Mouse (Mus musculus) T-helper 17 cell (primary cell): ENCODE data around the gene Nufip2.

Experiments
- in situ Hi-C, 2 experiments: fragments of 300-600 bp; cut with MboI, MseI; formaldehyde crosslinking; loops; 1 replicate in 1 of 2; 2 replicates in 1 of 2; pipeline ENCODE4 v1.15.1; 2025; ENCODE audit warnings: high pct_unique_total_duplicates in 2 of 2

The Nufip2 gene

GRCm38 (mm10) chr11:77769496-77769895 lies 83.5 kb downstream of the Nufip2 start:
- in situ Hi-C loops: no loop called here

DNA sequence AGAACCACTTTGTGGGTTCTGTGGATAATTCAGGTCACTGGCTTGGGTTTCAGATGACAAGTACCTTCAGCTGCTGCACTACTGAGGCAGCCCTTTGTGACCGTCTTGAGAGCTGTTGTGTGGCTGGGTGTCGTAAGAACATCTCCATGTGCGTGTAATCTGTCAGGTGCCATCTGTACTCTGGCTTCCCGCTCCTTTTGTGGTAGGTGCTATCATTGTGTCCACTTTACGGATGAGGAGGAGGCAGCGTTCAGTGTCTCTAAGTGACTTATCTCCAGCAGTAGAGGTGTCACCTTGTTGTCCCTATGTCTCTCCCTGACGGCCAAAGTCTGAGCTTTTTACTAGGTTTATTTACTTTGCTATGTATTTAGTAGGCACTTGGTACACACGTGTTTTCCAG lies 84.4 kb downstream of the Nufip2 start:
- in situ Hi-C loops: no loop called here

GRCm38 (mm10) chr11:77771879-77772713 lies 86.1 kb downstream of the Nufip2 start:
- in situ Hi-C loops: no loop called here

DNA sequence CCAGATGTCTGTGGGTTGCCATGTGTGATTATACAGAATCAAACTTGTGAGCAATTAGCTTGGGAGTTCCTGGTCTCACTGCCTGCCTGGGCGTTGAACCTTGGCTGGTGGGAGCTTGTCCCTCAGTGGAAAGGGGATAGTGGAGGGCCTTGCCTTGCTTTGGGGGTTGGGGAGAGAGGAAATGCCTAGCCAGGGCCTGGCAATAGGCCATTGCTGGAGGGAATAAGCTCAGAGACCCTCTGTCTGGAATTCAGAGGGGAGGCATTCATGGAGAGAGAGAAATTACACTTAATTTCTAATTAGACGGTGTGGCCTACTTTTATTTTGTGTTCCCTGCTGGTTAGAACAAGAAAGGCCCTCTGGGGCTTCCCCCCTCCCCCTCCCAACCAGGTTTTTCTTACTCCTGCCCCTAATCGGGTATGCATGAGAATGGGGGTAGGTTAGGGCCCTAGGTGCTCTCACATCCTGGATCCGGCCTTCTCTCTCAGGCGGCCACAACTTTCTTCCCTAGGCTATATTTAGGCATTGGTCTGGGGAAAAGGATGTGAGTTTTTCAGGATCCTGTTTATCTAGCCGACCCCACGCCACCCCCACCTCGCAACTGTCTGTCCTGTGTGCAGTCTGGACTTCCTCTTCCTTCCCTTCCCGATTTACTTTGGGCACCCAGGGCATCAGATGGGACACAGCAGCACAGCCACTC lies 89.9 kb downstream of the Nufip2 start:
- in situ Hi-C loops: no loop called here

GRCm38 (mm10) chr11:77777436-77777835 lies 91.5 kb downstream of the Nufip2 start:
- in situ Hi-C loops: no loop called here

DNA sequence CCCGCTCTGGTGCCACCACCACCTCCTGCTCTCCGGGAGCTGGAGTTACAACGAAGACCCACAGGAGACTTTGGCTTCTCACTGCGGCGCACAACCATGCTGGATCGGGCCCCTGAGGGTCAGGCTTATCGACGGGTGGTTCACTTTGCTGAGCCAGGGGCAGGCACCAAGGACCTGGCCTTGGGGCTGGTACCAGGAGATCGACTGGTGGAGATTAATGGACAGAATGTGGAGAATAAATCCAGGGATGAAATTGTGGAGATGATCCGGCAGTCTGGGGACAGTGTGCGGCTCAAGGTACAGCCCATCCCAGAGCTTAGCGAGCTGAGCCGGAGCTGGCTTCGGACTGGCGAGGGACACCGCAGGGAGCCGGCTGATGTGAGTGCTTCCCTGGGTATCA lies 92.0 kb downstream of the Nufip2 start:
- in situ Hi-C loops: no loop called here

GRCm38 (mm10) chr11:77779240-77779639 lies 93.3 kb downstream of the Nufip2 start:
- in situ Hi-C loops: no loop called here

DNA sequence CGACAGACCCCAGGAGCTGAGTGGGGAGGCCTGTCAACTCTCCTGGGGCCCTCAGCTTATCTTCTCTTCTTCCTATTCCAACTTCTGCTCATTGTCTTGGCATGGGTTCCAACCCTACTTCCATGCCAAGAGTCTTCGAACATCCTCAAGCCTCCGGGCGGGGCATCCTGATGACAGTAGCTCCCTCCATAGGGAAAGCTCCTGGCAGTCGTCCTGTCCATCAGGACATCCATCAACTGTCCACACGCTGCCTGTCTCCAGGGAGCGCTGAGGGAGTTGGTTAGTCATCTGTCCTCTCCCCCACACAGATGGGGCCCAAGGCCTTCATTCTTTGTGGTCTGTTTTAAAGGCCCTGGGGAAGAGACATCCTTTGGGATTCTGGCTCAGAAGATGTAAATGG lies 95.1 kb downstream of the Nufip2 start:
- in situ Hi-C loops: no loop called here

GRCm38 (mm10) chr11:77782104-77782815 lies 96.3 kb downstream of the Nufip2 start:
- in situ Hi-C loops: no loop called here

- in situ Hi-C loops: no loop called here
These were observed 97.3 kb downstream of the Nufip2 start for GRCm38 (mm10) chr11:77783211-77783746.

DNA sequence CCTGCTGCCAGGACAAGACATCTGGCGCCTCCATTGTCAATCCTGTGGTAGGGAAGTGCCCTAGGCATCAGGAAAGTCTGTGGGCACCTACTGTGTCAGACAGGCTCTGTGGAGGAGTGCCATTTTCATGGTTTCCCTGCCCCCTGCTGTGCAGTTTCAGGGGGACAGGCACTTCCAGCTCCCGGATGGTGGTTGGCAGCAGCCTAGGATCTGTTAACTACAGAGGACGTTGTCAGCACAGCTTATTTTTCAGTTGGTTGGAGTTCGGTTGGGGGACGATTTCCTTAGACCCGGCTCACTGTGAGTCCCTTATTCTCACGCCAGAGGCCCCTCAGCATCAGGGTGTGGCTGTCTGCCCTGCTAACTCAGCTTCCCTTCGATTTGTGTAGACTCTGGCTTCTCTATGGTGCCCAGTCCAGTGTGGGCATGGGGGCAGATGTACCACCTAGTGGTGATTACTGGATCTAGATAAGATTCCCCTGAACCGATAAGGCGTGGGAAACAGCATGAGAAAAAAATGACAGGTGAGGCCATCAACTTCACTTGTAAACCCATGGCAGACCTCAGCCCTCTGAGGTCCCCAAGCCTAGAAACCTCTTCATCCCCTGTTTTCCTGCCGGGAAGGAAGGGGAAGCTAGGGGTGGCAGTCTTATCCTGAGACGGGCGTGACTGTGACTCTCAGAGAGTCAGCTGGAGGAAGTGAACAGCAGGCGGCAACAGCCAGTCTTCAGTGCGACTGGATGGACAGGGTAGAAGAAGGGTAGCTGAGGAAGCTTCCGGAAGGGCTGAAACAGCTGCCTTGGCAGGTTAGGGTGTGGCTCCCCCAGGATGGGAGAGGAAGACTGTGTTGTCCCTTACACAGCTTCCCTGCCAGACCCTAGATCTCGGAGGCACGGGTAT lies 98.0 kb downstream of the Nufip2 start:
- in situ Hi-C loops: no loop called here

GRCm38 (mm10) chr11:77784894-77785293 lies 98.9 kb downstream of the Nufip2 start:
- in situ Hi-C loops: no loop called here

DNA sequence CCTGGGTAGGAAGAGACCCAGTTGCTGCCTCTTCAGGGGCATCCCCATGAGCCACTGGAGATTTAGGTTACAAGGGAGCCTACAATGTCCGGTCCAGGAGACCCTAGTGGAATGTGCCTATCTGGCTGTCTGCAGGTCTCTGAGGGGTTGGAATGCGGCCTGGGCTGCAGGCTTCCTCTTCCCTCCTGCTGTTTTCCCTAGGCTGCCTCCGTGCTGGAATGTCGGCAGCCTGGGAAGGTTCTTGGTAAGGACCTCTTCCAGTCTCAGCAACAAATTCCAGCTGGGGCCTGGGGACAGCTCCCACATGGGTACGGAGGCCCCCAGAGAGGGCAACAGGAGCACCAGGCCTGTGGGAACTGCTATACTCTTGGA lies 99.4 kb downstream of the Nufip2 start:
- in situ Hi-C loops: no loop called here

DNA sequence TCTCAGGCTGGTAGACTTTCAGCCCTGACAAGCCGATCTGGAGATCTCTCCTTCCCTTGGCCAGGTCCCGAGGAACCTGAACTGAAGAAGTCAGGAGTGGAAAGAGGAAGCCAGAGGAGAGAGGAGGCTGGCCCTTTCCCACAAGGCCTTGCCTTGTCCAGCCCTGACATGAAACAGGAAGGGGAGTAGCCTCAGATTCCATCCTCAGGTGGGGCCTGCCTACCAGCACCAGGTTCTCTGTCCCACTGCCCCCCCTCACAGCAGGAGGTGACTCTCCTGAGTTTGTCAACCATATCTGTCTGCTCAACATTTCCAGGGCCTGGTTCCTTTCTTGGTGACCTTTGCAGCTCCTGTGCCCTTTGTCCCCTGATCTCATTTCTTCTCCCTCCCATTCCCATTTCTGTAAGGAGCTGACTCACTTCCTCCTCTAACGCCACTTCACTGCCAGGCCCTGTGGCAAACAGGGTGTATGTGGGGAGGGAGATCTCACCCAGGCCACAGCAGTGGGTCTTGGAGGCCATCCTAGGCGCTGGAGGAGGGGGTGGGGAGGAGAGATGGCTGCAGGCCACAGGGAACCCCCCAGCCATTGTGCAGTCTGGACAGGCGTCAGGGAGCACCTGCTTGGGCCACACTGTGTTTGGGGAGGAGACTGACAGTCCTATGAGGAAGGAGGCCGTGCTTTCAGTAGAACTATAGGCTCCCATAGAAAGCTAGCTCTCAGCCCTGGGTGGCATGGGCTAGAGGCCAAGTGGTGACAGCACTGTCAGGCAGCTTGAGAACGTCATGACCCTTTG lies 100.0 kb downstream of the Nufip2 start:
- in situ Hi-C loops: no loop called here

- in situ Hi-C loops: no loop called here
These were observed 101.8 kb downstream of the Nufip2 start, which contains the start of gene Gm10277 for GRCm38 (mm10) chr11:77787707-77788106. Gene Gm10277 (minus strand): TSS chr11:77787747.

GRCm38 (mm10) chr11:77789512-77789911 lies 103.6 kb downstream of the Nufip2 start:
- in situ Hi-C loops: no loop called here

- in situ Hi-C loops: no loop called here
These were observed 104.3 kb downstream of the Nufip2 start for GRCm38 (mm10) chr11:77790286-77790685.

GRCm38 (mm10) chr11:77791241-77791727 lies 105.3 kb downstream of the Nufip2 start:
- in situ Hi-C loops: no loop called here
